Mouse (Mus musculus) macrophage (primary cell): ENCODE results near the gene Clk2. TPM values are rescaled to one million over a fixed set of nuclear protein-coding genes. Genes with fewer than 3 reads are reported as not detected.

Source experiments
- H3K27ac ChIP-seq: fragments of 350-480 bp; formaldehyde crosslinking; 2 replicates; pipeline ENCODE4 v1.9.0; 2021
- H3K36me3 ChIP-seq: fragments of 350-480 bp; formaldehyde crosslinking; 2 replicates; pipeline ENCODE4 v1.9.0; 2021; ENCODE audit errors: inconsistent target
- H3K4me3 ChIP-seq: fragments of 350-480 bp; formaldehyde crosslinking; 2 replicates; pipeline ENCODE4 v1.9.0; 2021; ENCODE audit errors: inconsistent target
- H3K79me2 ChIP-seq: fragments of 350-480 bp; formaldehyde crosslinking; 2 replicates; pipeline ENCODE4 v1.9.0; 2021; ENCODE audit errors: inconsistent target
- WGBS: methylation state at CpG from one replicate; pipeline ENCODE4 v1.1.7; 2026; ENCODE audit warnings: inconsistent platforms; ENCODE audit not compliant: missing documents; 5-methylcytosine and 5-hydroxymethylcytosine counted together
- polyA plus RNA-seq: library from polyadenylated mRNA; stranded (reverse); fragments of 250-400 nt; gene quantifications from 3 replicates; pipeline ENCODE4 v1.2.4, GENCODE M21; 2018; ENCODE audit warnings: inconsistent platforms
- total RNA-seq, 78 experiments: library from RNA; depleted of rRNA; stranded (reverse); fragments of 250-400 nt; gene quantifications; 1 replicate in 9 of 78; 2 replicates in 24 of 78; 3 replicates in 43 of 78; 4 replicates in 2 of 78; pipeline ENCODE4 v1.2.4; 2018; ENCODE audit warnings: inconsistent platforms in 56 of 78

The Clk2 gene
- 100 to 1,000 TPM in 22 of 26 experiments, 10 to 100 TPM in 4; 81.7 to 274 (median 169) TPM for total RNA-seq (2018; cell fraction: chromatin; rRNA removed)
- total RNA-seq (2018; cell fraction: cytosol; rRNA removed): 10 to 100 TPM in 19 of 26 experiments, 1 to 10 TPM in 7; 6.8 to 26.3 (median 15.7) TPM
- 100 to 1,000 TPM in 6 of 26 experiments, 10 to 100 TPM in 20; 37.4 to 157 (median 73.6) TPM for total RNA-seq (2018; cell fraction: nucleus; rRNA removed)
- polyA plus RNA-seq: 19.9 to 35.6 TPM (median 25.1 TPM) in 3 replicates

- under 1% methylated on average over 63 of the region's 79 CpGs for WGBS
- peaks cover 27% of the 10 kb centered on the region for H3K36me3 ChIP-seq
- peaks cover 30% of the 10 kb centered on the region for H3K79me2 ChIP-seq
- peak within 1 kb of the TSS; percentile 79 for H3K4me3 ChIP-seq
- H3K27ac ChIP-seq: peak within 1 kb of the TSS; percentile 71
These were observed at the start of gene Clk2 for GRCm38 (mm10) chr3:89164506-89165267. Gene Clk2, plus strand, starts transcription at chr3:89164795.

- Histone ChIP-seq H3K27ac (no peak overlapping the region), H3K79me2 (no peaks in the 10 kb centered on the region), H3K36me3 (no peaks in the 10 kb centered on the region), H3K4me3 (no peak overlapping the region)
- WGBS: 31% methylated on average over 2 of the region's 2 CpGs
These were observed 49.1 kb upstream of the Clk2 start for GRCm38 (mm10) chr3:89115522-89115921.

GRCm38 (mm10) chr3:89123313-89123712 is 41.3 kb upstream of the Clk2 start:
- Histone ChIP-seq H3K36me3 (no peaks in the 10 kb centered on the region), H3K27ac (no peak overlapping the region), H3K79me2 (no peaks in the 10 kb centered on the region), H3K4me3 (no peak overlapping the region)
- 72% methylated on average over 2 of the region's 2 CpGs for WGBS

- 75% methylated on average over 3 of the region's 3 CpGs for WGBS
- Histone ChIP-seq H3K27ac (no peak overlapping the region), H3K4me3 (no peak overlapping the region), H3K79me2 (no peaks in the 10 kb centered on the region), H3K36me3 (no peaks in the 10 kb centered on the region)
These were observed 40.4 kb upstream of the Clk2 start for GRCm38 (mm10) chr3:89124241-89124640.

- no peaks in the 10 kb centered on the region for H3K36me3 ChIP-seq
- H3K4me3 ChIP-seq: no peak overlapping the region
- H3K27ac ChIP-seq: no peak overlapping the region
- no peaks in the 10 kb centered on the region for H3K79me2 ChIP-seq
- 91% methylated on average over 3 of the region's 3 CpGs for WGBS
These were observed 38.6 kb upstream of the Clk2 start for GRCm38 (mm10) chr3:89125981-89126380.

GRCm38 (mm10) chr3:89129908-89130307 is 34.7 kb upstream of the Clk2 start:
- Histone ChIP-seq H3K4me3 (no peak overlapping the region), H3K79me2 (no peaks in the 10 kb centered on the region), H3K36me3 (no peaks in the 10 kb centered on the region), H3K27ac (no peak overlapping the region)
- 77% methylated on average over 3 of the region's 3 CpGs for WGBS

GRCm38 (mm10) chr3:89131816-89132215 is 32.8 kb upstream of the Clk2 start:
- Histone ChIP-seq H3K4me3 (no peak overlapping the region), H3K27ac (no peak overlapping the region), H3K36me3 (no peaks in the 10 kb centered on the region), H3K79me2 (no peaks in the 10 kb centered on the region)
- WGBS: 67% methylated on average over 4 of the region's 4 CpGs

GRCm38 (mm10) chr3:89132285-89133062 is 32.1 kb upstream of the Clk2 start:
- no peak overlapping the region for H3K4me3 ChIP-seq
- WGBS: 19% methylated on average over 28 of the region's 30 CpGs
- H3K36me3 ChIP-seq: no peaks in the 10 kb centered on the region
- no peak overlapping the region for H3K27ac ChIP-seq
- no peaks in the 10 kb centered on the region for H3K79me2 ChIP-seq

GRCm38 (mm10) chr3:89133063-89133450 is 31.5 kb upstream of the Clk2 start:
- H3K4me3 ChIP-seq: no peak overlapping the region
- 87% methylated on average over 7 of the region's 7 CpGs for WGBS
- no peaks in the 10 kb centered on the region for H3K36me3 ChIP-seq
- H3K79me2 ChIP-seq: no peaks in the 10 kb centered on the region
- no peak overlapping the region for H3K27ac ChIP-seq

GRCm38 (mm10) chr3:89133752-89134151 is 30.8 kb upstream of the Clk2 start:
- Histone ChIP-seq H3K27ac (no peak overlapping the region), H3K4me3 (no peak overlapping the region), H3K79me2 (no peaks in the 10 kb centered on the region), H3K36me3 (no peaks in the 10 kb centered on the region)
- 82% methylated on average over 1 of the region's 1 CpGs for WGBS

- WGBS: 63% methylated on average over 2 of the region's 3 CpGs
- Histone ChIP-seq H3K36me3 (no peaks in the 10 kb centered on the region), H3K27ac (no peak within 1 kb of the TSS), H3K79me2 (no peaks in the 10 kb centered on the region), H3K4me3 (no peak within 1 kb of the TSS)
These were observed 28.6 kb upstream of the Clk2 start, which contains the start of gene Pklr for GRCm38 (mm10) chr3:89135958-89136357. Gene Pklr, plus strand, starts transcription at chr3:89136142.

- Histone ChIP-seq H3K4me3 (no peak overlapping the region), H3K36me3 (no peaks in the 10 kb centered on the region), H3K27ac (no peak overlapping the region), H3K79me2 (no peaks in the 10 kb centered on the region)
- WGBS: 43% methylated on average over 9 of the region's 9 CpGs
These were observed 28.2 kb upstream of the Clk2 start for GRCm38 (mm10) chr3:89136365-89136764.

- WGBS: 72% methylated on average over 10 of the region's 10 CpGs
- H3K4me3 ChIP-seq: no peak overlapping the region
- H3K36me3 ChIP-seq: no peaks in the 10 kb centered on the region
- no peak overlapping the region for H3K27ac ChIP-seq
- H3K79me2 ChIP-seq: no peaks in the 10 kb centered on the region
These were observed 19.8 kb upstream of the Clk2 start for GRCm38 (mm10) chr3:89144821-89145220.

- Histone ChIP-seq H3K36me3 (no peaks in the 10 kb centered on the region), H3K27ac (no peak overlapping the region), H3K4me3 (no peak overlapping the region), H3K79me2 (no peaks in the 10 kb centered on the region)
- WGBS: 73% methylated on average over 8 of the region's 8 CpGs
These were observed 19.0 kb upstream of the Clk2 start for GRCm38 (mm10) chr3:89145566-89145965.
